Mouse (Mus musculus): ENCODE results near the gene Gm9112. TPM values are rescaled to one million over a fixed set of nuclear protein-coding genes. Genes with fewer than 3 reads are reported as not detected.
"Not testable (repeated sequence)": the region's sequence is repeated elsewhere in the genome, so short reads cannot be mapped to it uniquely, and the experiment has no call there.

The Gm9112 gene
- polyA plus RNA-seq (2014; fragmentation: Nextera tagmentation; extraction: Ambion mirVana): not detected in 2 replicates

DNA sequence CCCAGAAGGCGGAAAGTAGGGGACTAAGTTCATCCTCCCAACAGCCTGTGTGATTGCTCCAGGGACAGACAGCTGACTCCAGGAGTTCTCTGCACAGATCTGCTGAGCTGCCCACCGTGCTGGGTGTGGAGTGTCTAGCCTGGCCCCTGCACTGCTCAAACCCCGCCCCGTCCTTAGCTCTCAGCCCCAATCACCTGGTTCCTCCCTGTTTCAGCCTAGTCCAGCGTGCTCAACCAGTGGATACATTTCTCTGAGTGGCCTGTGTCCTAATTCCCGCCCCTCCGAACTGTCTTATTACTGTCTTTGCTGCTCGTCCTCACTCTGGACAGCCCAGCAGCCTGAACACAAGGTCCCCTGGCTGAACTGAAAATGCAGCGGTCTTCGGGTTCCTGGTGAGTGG lies at the start of gene Gm9112, which contains the start of gene Dmrtc1b:
Gm9112 (minus strand) TSS at position 101 of the 400 bp plus-strand sequence.
Dmrtc1b (plus strand) TSS at position 331 of the 400 bp plus-strand sequence.
- H3K27ac ChIP-seq (ENCODE audit: low read depth, low read length); H3K9me3 ChIP-seq (ENCODE audit: control insufficient read depth, low read length); ATAC-seq (replicated peaks; ENCODE audit: low FRiP score); DNase-seq (ENCODE audit: low spot score); H3K36me3 ChIP-seq (ENCODE audit: control insufficient read depth, insufficient read depth, low read length); H3K27me3 ChIP-seq (replicated peaks; ENCODE audit: control insufficient read depth, insufficient read depth, low read length); H3K4me2 ChIP-seq; H3K4me3 ChIP-seq (ENCODE audit: low read depth, low read length); H3K9ac ChIP-seq (ENCODE audit: low read depth, low read length); H3K4me1 ChIP-seq (replicated peaks; ENCODE audit: control insufficient read depth, insufficient read depth, low read length): not testable (repeated sequence)
- WGBS: 86% methylated on average over 7 of the region's 10 CpGs

DNA sequence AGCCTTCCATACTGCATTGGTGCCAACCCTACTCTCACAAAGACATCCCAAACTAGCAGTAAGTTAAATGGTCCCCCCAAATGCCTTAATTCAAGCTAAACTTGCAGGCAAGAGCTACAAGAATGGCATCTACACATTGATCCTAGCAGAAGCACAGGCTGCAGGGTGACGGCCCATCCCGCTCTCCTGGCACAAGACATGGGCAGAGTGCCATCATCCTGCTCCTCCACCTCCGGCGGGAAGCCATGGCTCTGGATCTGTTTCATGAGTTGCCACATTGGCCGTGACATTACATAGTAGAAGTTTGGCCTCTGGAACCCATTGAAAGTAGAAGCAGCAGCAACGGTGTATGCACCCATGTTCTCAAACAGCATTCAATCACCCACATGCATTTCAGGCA lies 16.8 kb upstream of the Gm9112 start:
- H3K4me2 ChIP-seq; DNase-seq (ENCODE audit: low spot score); ATAC-seq (replicated peaks; ENCODE audit: low FRiP score); H3K4me1 ChIP-seq (replicated peaks; ENCODE audit: control insufficient read depth, insufficient read depth, low read length); H3K4me3 ChIP-seq (ENCODE audit: low read depth, low read length); H3K9me3 ChIP-seq (ENCODE audit: control insufficient read depth, low read length); H3K27ac ChIP-seq (ENCODE audit: low read depth, low read length); H3K27me3 ChIP-seq (replicated peaks; ENCODE audit: control insufficient read depth, insufficient read depth, low read length); H3K36me3 ChIP-seq (ENCODE audit: control insufficient read depth, insufficient read depth, low read length); H3K9ac ChIP-seq (ENCODE audit: low read depth, low read length): not testable (repeated sequence)
- 92% methylated on average over 6 of the region's 6 CpGs for WGBS

- not testable (repeated sequence) for DNase-seq (ENCODE audit: low spot score); H3K4me3 ChIP-seq (ENCODE audit: low read depth, low read length)
- 59% methylated on average over 3 of the region's 3 CpGs for WGBS
Measured at GRCm38 (mm10) chrX:102700636-102701035, 6.8 kb downstream of the Gm9112 start.

DNA sequence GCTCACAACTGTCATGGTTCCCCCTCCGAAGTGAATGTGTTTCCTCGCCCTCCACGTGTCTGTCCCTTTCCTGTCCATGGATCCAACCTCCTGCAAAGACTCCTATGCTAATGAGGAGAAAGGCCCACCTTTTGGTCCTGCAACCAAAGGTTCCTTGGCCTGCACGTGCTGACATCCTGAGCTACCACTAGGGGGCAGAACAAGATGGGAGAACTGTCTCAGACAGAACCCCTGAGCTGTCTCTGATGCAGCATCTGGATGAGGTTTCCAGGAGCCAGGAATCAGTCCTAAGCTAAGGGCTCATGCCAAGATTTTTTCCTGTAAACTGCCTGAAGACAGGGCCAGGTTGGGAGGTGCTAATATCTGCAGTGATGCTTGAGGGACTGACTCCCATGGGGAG lies 18.2 kb downstream of the Gm9112 start:
- not testable (repeated sequence) for ATAC-seq (replicated peaks; ENCODE audit: low FRiP score); H3K9ac ChIP-seq (ENCODE audit: low read depth, low read length); DNase-seq (ENCODE audit: low spot score); H3K27ac ChIP-seq (ENCODE audit: low read depth, low read length); H3K27me3 ChIP-seq (replicated peaks; ENCODE audit: control insufficient read depth, insufficient read depth, low read length); H3K4me2 ChIP-seq; H3K9me3 ChIP-seq (ENCODE audit: control insufficient read depth, low read length); H3K4me1 ChIP-seq (replicated peaks; ENCODE audit: control insufficient read depth, insufficient read depth, low read length); H3K36me3 ChIP-seq (ENCODE audit: control insufficient read depth, insufficient read depth, low read length); H3K4me3 ChIP-seq (ENCODE audit: low read depth, low read length)
- 2% methylated on average over 4 of the region's 4 CpGs for WGBS

More at GRCm38 (mm10) chrX:102700636-102701035, 6.8 kb downstream of the Gm9112 start:
- not testable (repeated sequence) for H3K36me3 ChIP-seq (ENCODE audit: control insufficient read depth, insufficient read depth, low read length); H3K4me2 ChIP-seq; H3K9me3 ChIP-seq (ENCODE audit: control insufficient read depth, low read length); H3K9ac ChIP-seq (ENCODE audit: low read depth, low read length); H3K4me1 ChIP-seq (replicated peaks; ENCODE audit: control insufficient read depth, insufficient read depth, low read length); H3K27ac ChIP-seq (ENCODE audit: low read depth, low read length); H3K27me3 ChIP-seq (replicated peaks; ENCODE audit: control insufficient read depth, insufficient read depth, low read length); ATAC-seq (replicated peaks; ENCODE audit: low FRiP score)

DNA sequence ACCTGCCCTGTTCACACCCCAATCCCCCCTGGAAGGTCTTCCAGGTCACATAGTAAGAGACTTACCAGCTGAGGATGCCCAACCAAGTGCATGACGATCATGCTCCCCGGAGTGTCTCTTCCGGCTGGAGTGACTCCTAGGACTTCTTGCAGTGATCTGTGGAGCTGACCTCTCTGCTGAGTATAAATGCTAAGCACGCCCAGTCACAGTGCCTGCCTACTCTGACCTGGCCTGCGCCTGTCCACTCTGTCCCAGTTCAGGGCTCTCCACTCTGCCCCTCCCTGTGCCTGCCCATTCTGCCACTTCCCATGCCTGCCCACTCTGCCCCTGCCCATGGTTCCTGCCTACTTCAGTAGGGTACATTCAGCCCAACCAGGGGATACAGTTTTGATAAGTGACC lies 20.6 kb downstream of the Gm9112 start, which contains the start of gene Gm3880:
Gm3880 (minus strand) TSS at position 101 of the 400 bp plus-strand sequence.
- not testable (repeated sequence) for H3K9me3 ChIP-seq (ENCODE audit: control insufficient read depth, low read length); H3K4me3 ChIP-seq (ENCODE audit: low read depth, low read length); H3K27me3 ChIP-seq (replicated peaks; ENCODE audit: control insufficient read depth, insufficient read depth, low read length); H3K9ac ChIP-seq (ENCODE audit: low read depth, low read length); H3K4me1 ChIP-seq (replicated peaks; ENCODE audit: control insufficient read depth, insufficient read depth, low read length); H3K36me3 ChIP-seq (ENCODE audit: control insufficient read depth, insufficient read depth, low read length); H3K27ac ChIP-seq (ENCODE audit: low read depth, low read length); H3K4me2 ChIP-seq; DNase-seq (ENCODE audit: low spot score); ATAC-seq (replicated peaks; ENCODE audit: low FRiP score)
- 82% methylated on average over 4 of the region's 5 CpGs for WGBS

DNA sequence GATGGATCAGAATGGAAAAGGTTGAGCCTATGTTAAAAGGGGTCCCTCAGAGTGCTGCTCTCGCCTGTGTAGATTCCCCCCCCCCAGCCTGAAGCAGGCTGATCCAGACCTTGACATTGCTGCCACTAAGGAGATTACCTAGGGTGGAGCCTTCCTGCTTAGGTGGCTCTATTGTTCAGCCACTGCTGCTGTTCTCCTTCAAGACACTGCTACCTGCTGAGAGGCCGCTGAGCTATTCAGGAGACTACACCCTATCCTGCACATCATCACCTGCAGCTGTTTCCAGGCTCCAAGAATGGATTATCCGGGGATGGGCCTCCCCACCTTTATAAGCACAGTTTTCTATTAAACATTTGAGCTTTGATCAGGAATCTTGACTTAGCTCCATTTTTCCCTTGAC lies 22.7 kb downstream of the Gm9112 start:
- not testable (repeated sequence) for H3K4me1 ChIP-seq (replicated peaks; ENCODE audit: control insufficient read depth, insufficient read depth, low read length); H3K27me3 ChIP-seq (replicated peaks; ENCODE audit: control insufficient read depth, insufficient read depth, low read length); H3K9me3 ChIP-seq (ENCODE audit: control insufficient read depth, low read length); H3K4me2 ChIP-seq; ATAC-seq (replicated peaks; ENCODE audit: low FRiP score); H3K36me3 ChIP-seq (ENCODE audit: control insufficient read depth, insufficient read depth, low read length); H3K27ac ChIP-seq (ENCODE audit: low read depth, low read length); H3K9ac ChIP-seq (ENCODE audit: low read depth, low read length); H3K4me3 ChIP-seq (ENCODE audit: low read depth, low read length); DNase-seq (ENCODE audit: low spot score)
- 54% methylated on average over 3 of the region's 3 CpGs for WGBS

GRCm38 (mm10) chrX:102666641-102667040 lies 40.8 kb downstream of the Gm9112 start:
- 83% methylated on average over 2 of the region's 2 CpGs for WGBS
- Histone ChIP-seq H3K4me2 (no peak overlapping the region), H3K36me3 (ENCODE audit: control insufficient read depth, insufficient read depth, low read length) (no peaks in the 10 kb centered on the region), H3K27ac (ENCODE audit: low read depth, low read length) (no peak overlapping the region), H3K4me1 (replicated peaks; ENCODE audit: control insufficient read depth, insufficient read depth, low read length) (no peaks in the 10 kb centered on the region), H3K9ac (ENCODE audit: low read depth, low read length) (no peak overlapping the region), H3K9me3 (ENCODE audit: control insufficient read depth, low read length) (no peaks in the 10 kb centered on the region), H3K4me3 (ENCODE audit: low read depth, low read length) (no peak overlapping the region), H3K27me3 (replicated peaks; ENCODE audit: control insufficient read depth, insufficient read depth, low read length) (no peaks in the 10 kb centered on the region; the same call in 1 of the 2 replicates)
- no peak for ATAC-seq (replicated peaks; ENCODE audit: low FRiP score)
- no peak for DNase-seq (ENCODE audit: low spot score)

- no peak overlapping the region for H3K27ac ChIP-seq (ENCODE audit: low read depth, low read length)
- no peaks in the 10 kb centered on the region for H3K27me3 ChIP-seq (replicated peaks; ENCODE audit: control insufficient read depth, insufficient read depth, low read length)
- no peaks in the 10 kb centered on the region for H3K9me3 ChIP-seq (ENCODE audit: control insufficient read depth, low read length)
- DNase-seq (ENCODE audit: low spot score) (no peak), ATAC-seq (replicated peaks; ENCODE audit: low FRiP score) (no peak)
- no peaks in the 10 kb centered on the region for H3K4me1 ChIP-seq (replicated peaks; ENCODE audit: control insufficient read depth, insufficient read depth, low read length)
- H3K9ac ChIP-seq (ENCODE audit: low read depth, low read length): no peak overlapping the region
- H3K36me3 ChIP-seq (ENCODE audit: control insufficient read depth, insufficient read depth, low read length): no peaks in the 10 kb centered on the region
- H3K4me2 ChIP-seq: no peak overlapping the region
- H3K4me3 ChIP-seq (ENCODE audit: low read depth, low read length): no peak overlapping the region
- WGBS: 17% methylated on average over 3 of the region's 3 CpGs
Measured at GRCm38 (mm10) chrX:102660712-102661111, 46.7 kb downstream of the Gm9112 start.
